Mouse (Mus musculus) liver, embryonic 14.5 days (tissue): Measurements from ENCODE around the gene Armh1. TPM values are rescaled to one million over a fixed set of nuclear protein-coding genes. Genes with fewer than 3 reads are reported as not detected.

Experiments
- ATAC-seq: fragments of 200-750 bp; cut with Nextera tagmentation; 2 replicates; pipeline ENCODE4 v1.8.0; 2017; ENCODE audit warnings: moderate number of reproducible peaks, mild to moderate bottlenecking, moderate library complexity; ENCODE audit not compliant: insufficient read depth
- DNase-seq, 3 experiments: peaks; one replicate each; pipeline ENCODE4 v3.0.0-alpha.2; 2012 to 2013; ENCODE audit warnings: low read depth in 3 of 3, low spot score in 3 of 3
- H3K27ac ChIP-seq: fragments of 300-500 bp; sonication (generic); 2 replicates; pipeline ENCODE4 v1.5.1; 2014; ENCODE audit warnings: moderate library complexity, mild to moderate bottlenecking, control low read depth, inconsistent platforms
- H3K27me3 ChIP-seq: fragments of 300-500 bp; sonication (generic); 2 replicates; pipeline ENCODE4 v1.6.1; 2014; ENCODE audit warnings: mild to moderate bottlenecking, low read length, moderate library complexity; ENCODE audit not compliant: control insufficient read depth, insufficient read depth
- H3K36me3 ChIP-seq: fragments of 300-500 bp; sonication (generic); replicated peaks from 2 replicates; pipeline ENCODE4 v1.6.1; 2014; ENCODE audit warnings: low read depth; ENCODE audit not compliant: control insufficient read depth, insufficient read depth
- H3K4me1 ChIP-seq, 2 experiments: fragments of 200-500 bp in 1 of 2; fragments of 300-500 bp in 1 of 2; sonication (generic) in 1 of 2; replicated peaks; 2 replicates each; pipeline ENCODE4 v1.6.1; 2012 to 2014; ENCODE audit warnings: antibody characterized with exemption in 1 of 2, inconsistent platforms in 1 of 2, low read length in 1 of 2; ENCODE audit not compliant: control insufficient read depth in 2 of 2, insufficient read depth in 2 of 2
- H3K4me2 ChIP-seq: fragments of 300-500 bp; sonication (generic); 2 replicates; pipeline ENCODE4 v1.6.1; 2014; ENCODE audit warnings: low read depth, mild to moderate bottlenecking, control low read depth, moderate library complexity
- H3K4me3 ChIP-seq, 2 experiments: fragments of 200-500 bp in 1 of 2; fragments of 300-500 bp in 1 of 2; sonication (generic) in 1 of 2; 2 replicates each; pipeline ENCODE4 v1.5.1; 2012 to 2014; ENCODE audit warnings: low read depth in 2 of 2, low read length in 2 of 2, mild to moderate bottlenecking in 2 of 2, control low read depth in 1 of 2, inconsistent platforms in 1 of 2, moderate library complexity in 1 of 2; ENCODE audit not compliant: insufficient read depth in 1 of 2
- H3K9ac ChIP-seq: fragments of 300-500 bp; sonication (generic); replicated peaks from 2 replicates; pipeline ENCODE4 v1.6.1; 2014; ENCODE audit warnings: mild to moderate bottlenecking, control low read depth, moderate library complexity
- H3K9me3 ChIP-seq: fragments of 300-500 bp; sonication (generic); 2 replicates; pipeline ENCODE4 v1.6.1; 2016; ENCODE audit warnings: low read length, mixed read lengths; ENCODE audit not compliant: control insufficient read depth
- CTCF ChIP-seq: IDR thresholded peaks from 2 replicates; pipeline ENCODE4 v1.5.1; 2016; ENCODE audit warnings: antibody characterized with exemption, low read depth, control low read depth
- EP300 ChIP-seq: IDR thresholded peaks from 2 replicates; pipeline ENCODE4 v1.6.1; 2016; ENCODE audit warnings: antibody characterized with exemption, low read depth
- WGBS: fragments of 180-500 bp; shearing (Covaris S2); extraction: QIAGEN DNeasy Blood & Tissue Kit; methylation state at CpG from one replicate; pipeline ENCODE4 v1.1.7; 2014; ENCODE audit not compliant: insufficient replicate concordance; 5-methylcytosine and 5-hydroxymethylcytosine counted together
- polyA plus RNA-seq, 2 experiments: library from polyadenylated mRNA; depleted of rRNA in 1 of 2; stranded (reverse) in 1 of 2; unstranded in 1 of 2; fragments of >200 nt; fragmentation: Nextera tagmentation in 1 of 2; extraction: Ambion mirVana in 1 of 2; gene quantifications; 2 replicates each; pipeline versions ENCODE4 v1.2.1 to v1.2.3; 2012 to 2014

Armh1 gene
- polyA plus RNA-seq, 2 experiments = not detected

DNA sequence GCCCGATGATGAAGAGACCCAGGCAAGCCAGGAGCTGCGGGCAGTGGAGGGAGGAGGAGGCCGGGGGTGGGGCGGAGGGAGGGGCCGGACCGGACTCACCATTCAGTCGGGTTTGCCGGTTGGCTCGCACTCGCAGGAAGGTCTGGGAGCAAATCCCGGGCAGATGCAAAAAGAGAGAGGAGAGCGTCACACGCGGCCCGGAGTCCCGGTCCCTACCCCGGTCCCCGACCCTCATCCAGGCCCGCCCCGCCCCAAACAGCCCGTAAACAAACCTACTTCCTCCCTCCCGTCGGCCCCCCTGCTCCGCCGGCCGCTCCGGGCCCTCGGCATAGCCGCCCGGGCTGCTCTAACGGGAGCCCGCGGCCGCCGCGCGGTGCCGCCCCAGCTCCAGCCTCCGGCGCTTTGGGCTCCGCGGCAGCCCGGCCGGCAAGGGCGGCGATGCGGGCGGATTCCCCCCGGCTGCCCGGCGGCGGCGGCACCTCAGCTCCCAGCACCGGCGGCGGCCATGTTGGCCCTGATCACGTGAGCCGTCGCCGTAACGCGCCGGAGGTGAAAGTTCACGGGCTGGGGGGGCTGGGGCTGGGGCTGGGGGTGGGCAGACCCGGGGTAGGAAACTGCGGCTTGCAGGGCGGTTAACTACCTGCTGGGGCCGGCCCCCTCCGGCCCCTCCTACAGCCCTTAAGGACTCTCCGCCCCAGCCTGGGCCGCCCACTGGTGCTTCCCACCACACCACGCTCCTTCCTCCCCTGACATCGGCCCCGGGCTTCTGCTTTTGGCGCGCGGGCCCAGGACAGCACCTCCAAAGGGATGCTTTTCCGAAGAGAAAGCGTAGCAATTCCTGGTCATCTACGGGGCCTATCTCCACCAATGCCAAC lies 37.2 kb upstream of the Armh1 start:
- H3K4me1 ChIP-seq = peaks cover 6 to 16% of the 10 kb centered on the region in 2 experiments; a peak in 3 of 4 replicates
- peaks cover 26% of the 10 kb centered on the region for H3K36me3 ChIP-seq
- no peaks in the 10 kb centered on the region for H3K27me3 ChIP-seq
- H3K4me2 ChIP-seq = peak overlapping the region; percentile 96
- ATAC-seq = peak; percentile 85
- TF ChIP-seq EP300 (no peak), CTCF (no peak)
- peak; percentile 50 to 57 (median 54) for DNase-seq
- no peaks in the 10 kb centered on the region for H3K9me3 ChIP-seq
- H3K9ac ChIP-seq = peak overlapping the region; percentile 90
- under 1% methylated on average over 77 of the region's 80 CpGs for WGBS
- peak overlapping the region; percentile 81 for H3K27ac ChIP-seq
- H3K4me3 ChIP-seq = peak overlapping the region; percentile 90 to 94

GRCm38 (mm10) chr4:117288277-117288926 lies 36.5 kb upstream of the Armh1 start:
- Histone ChIP-seq H3K4me1 (peaks cover 6 to 16% of the 10 kb centered on the region in 2 experiments; a peak in 3 of 4 replicates), H3K4me3 (peak overlapping the region; percentile 90 to 94), H3K36me3 (peaks cover 32% of the 10 kb centered on the region), H3K4me2 (peak overlapping the region; percentile 96), H3K9ac (peak overlapping the region; percentile 90), H3K9me3 (no peaks in the 10 kb centered on the region), H3K27ac (peak overlapping the region; percentile 81), H3K27me3 (no peaks in the 10 kb centered on the region)
- DNase-seq (peak; percentile 44 to 52 (median 49)), ATAC-seq (peak; percentile 20)
- TF ChIP-seq CTCF = no peak
- no peak for TF ChIP-seq EP300
- 19% methylated on average over 25 of the region's 25 CpGs for whole genome bisulfite sequencing

GRCm38 (mm10) chr4:117284363-117284762 lies 32.4 kb upstream of the Armh1 start:
- ATAC-seq = no peak
- Histone ChIP-seq H3K4me3 (no peak overlapping the region), H3K9ac (no peak overlapping the region), H3K27ac (no peak overlapping the region), H3K27me3 (no peaks in the 10 kb centered on the region), H3K4me2 (no peak overlapping the region), H3K9me3 (no peaks in the 10 kb centered on the region), H3K4me1 (peaks cover 6 to 10% of the 10 kb centered on the region in 2 experiments; a peak in 3 of 4 replicates), H3K36me3 (peaks cover 36% of the 10 kb centered on the region)
- no peak for TF ChIP-seq EP300
- TF ChIP-seq CTCF = no peak
- no peak for DNase-seq
- 70% methylated on average over 4 of the region's 4 CpGs for WGBS

GRCm38 (mm10) chr4:117283271-117284191 lies 31.6 kb upstream of the Armh1 start:
- ATAC-seq = no peak
- 67% methylated on average over 22 of the region's 22 CpGs for WGBS
- Histone ChIP-seq H3K4me3 (no peak overlapping the region), H3K27me3 (no peaks in the 10 kb centered on the region), H3K4me1 (peaks cover 6 to 9% of the 10 kb centered on the region in 2 experiments; a peak in 3 of 4 replicates), H3K36me3 (peaks cover 38% of the 10 kb centered on the region), H3K9ac (no peak overlapping the region), H3K27ac (no peak overlapping the region), H3K4me2 (no peak overlapping the region), H3K9me3 (no peaks in the 10 kb centered on the region)
- TF ChIP-seq EP300 = no peak
- no peak for TF ChIP-seq CTCF
- DNase-seq = no peak
